Mouse (Mus musculus) MEL (cell line): ENCODE data around the gene Rufy4. TPM values are rescaled to one million over a fixed set of nuclear protein-coding genes. Genes with fewer than 3 reads are reported as not detected.

ENCODE experiments used
- DNase-seq: peaks from one replicate; pipeline ENCODE4 v3.0.0; 2011; ENCODE audit warnings: low read depth, low spot score
- H3K27ac ChIP-seq: 2 replicates; pipeline ENCODE4 v1.5.1; 2012; ENCODE audit warnings: low read depth, mild to moderate bottlenecking, control low read depth, low read length, moderate library complexity; ENCODE audit not compliant: control insufficient read depth
- H3K27me3 ChIP-seq, 2 experiments: fragments of 150-350 bp in 1 of 2; sonication (generic) in 1 of 2; 2 replicates each; pipeline ENCODE4 v1.6.1; 2012; ENCODE audit warnings: low read length in 2 of 2, mild to moderate bottlenecking in 2 of 2, improper control_type of control experiment in 1 of 2, moderate library complexity in 1 of 2; ENCODE audit not compliant: insufficient read depth in 2 of 2, control insufficient read depth in 1 of 2
- H3K36me3 ChIP-seq, 2 experiments: 2 replicates each; pipeline ENCODE4 v1.6.1; 2012 to 2014; ENCODE audit warnings: low read length in 2 of 2, improper control_type of control experiment in 1 of 2, inconsistent platforms in 1 of 2, mild to moderate bottlenecking in 1 of 2; ENCODE audit not compliant: insufficient read depth in 2 of 2, control insufficient read depth in 1 of 2
- H3K4me1 ChIP-seq, 2 experiments: fragments of 150-350 bp in 1 of 2; sonication (generic) in 1 of 2; 2 replicates each; pipeline ENCODE4 v1.6.1; 2012; ENCODE audit warnings: low read length in 2 of 2, improper control_type of control experiment in 1 of 2, mild to moderate bottlenecking in 1 of 2; ENCODE audit not compliant: insufficient read depth in 2 of 2, control insufficient read depth in 1 of 2
- H3K4me3 ChIP-seq, 2 experiments: fragments of 150-350 bp in 1 of 2; sonication (generic) in 1 of 2; 2 replicates each; pipeline ENCODE4 v1.5.1; 2012; ENCODE audit warnings: low read depth in 2 of 2, low read length in 2 of 2, mild to moderate bottlenecking in 2 of 2, moderate library complexity in 2 of 2, control low read depth in 1 of 2, improper control_type of control experiment in 1 of 2; ENCODE audit not compliant: control insufficient read depth in 1 of 2, insufficient read depth in 1 of 2
- H3K79me2 ChIP-seq: 2 replicates; pipeline ENCODE4 v1.6.1; 2012; ENCODE audit warnings: mild to moderate bottlenecking, low read length, moderate library complexity; ENCODE audit not compliant: control insufficient read depth, poor library complexity, insufficient read depth
- H3K9ac ChIP-seq: 2 replicates; pipeline ENCODE4 v1.6.1; 2012; ENCODE audit warnings: low read depth, mild to moderate bottlenecking, control low read depth, low read length, moderate library complexity; ENCODE audit not compliant: control insufficient read depth, poor library complexity, severe bottlenecking
- H3K9me3 ChIP-seq: fragments of 150-350 bp; sonication (generic); replicated peaks from 2 replicates; pipeline ENCODE4 v1.6.1; 2012; ENCODE audit warnings: mild to moderate bottlenecking, low read length, improper control_type of control experiment, moderate library complexity; ENCODE audit not compliant: insufficient read depth
- CHD1 ChIP-seq: IDR thresholded peaks from 2 replicates; pipeline ENCODE4 v1.6.1; 2012; ENCODE audit warnings: low read depth, mild to moderate bottlenecking, inconsistent platforms, low read length, improper control_type of control experiment
- CHD2 ChIP-seq: IDR thresholded peaks from 2 replicates; pipeline ENCODE4 v1.6.1; 2011; ENCODE audit warnings: low read length, improper control_type of control experiment
- CTCF ChIP-seq, 3 experiments: IDR thresholded peaks in 2 of 3; conservative IDR thresholded peaks in 1 of 3; 2 replicates each; pipeline ENCODE4 v1.5.1; 2011 to 2012; ENCODE audit warnings: low read length in 3 of 3, low read depth in 2 of 3, mild to moderate bottlenecking in 2 of 3, improper control_type of control experiment in 1 of 3, inconsistent platforms in 1 of 3, mixed read lengths in 1 of 3, moderate library complexity in 1 of 3; ENCODE audit not compliant: control insufficient read depth in 1 of 3, insufficient read depth in 1 of 3, poor library complexity in 1 of 3, severe bottlenecking in 1 of 3
- E2F4 ChIP-seq: IDR thresholded peaks from 2 replicates; pipeline ENCODE4 v1.6.1; 2011; ENCODE audit warnings: low read depth, low read length, improper control_type of control experiment, borderline replicate concordance
- EP300 ChIP-seq, 2 experiments: IDR thresholded peaks; 2 replicates each; pipeline ENCODE4 v1.6.1; 2011; ENCODE audit warnings: improper control_type of control experiment in 2 of 2, low read length in 2 of 2, low read depth in 1 of 2, mild to moderate bottlenecking in 1 of 2
- GABPA ChIP-seq: IDR thresholded peaks from 2 replicates; pipeline ENCODE4 v1.6.1; 2012; ENCODE audit warnings: low read depth, mild to moderate bottlenecking, inconsistent platforms, low read length, improper control_type of control experiment, moderate library complexity
- GATA1 ChIP-seq: IDR thresholded peaks from 2 replicates; pipeline ENCODE4 v1.6.1; 2011; ENCODE audit warnings: low read depth, low read length, improper control_type of control experiment
- MAX ChIP-seq: IDR thresholded peaks from 2 replicates; pipeline ENCODE4 v1.6.1; 2011; ENCODE audit warnings: low read length, improper control_type of control experiment
- MXI1 ChIP-seq: IDR thresholded peaks from 2 replicates; pipeline ENCODE4 v1.6.1; 2011; ENCODE audit warnings: mild to moderate bottlenecking, low read depth, low read length, improper control_type of control experiment
- MYB ChIP-seq: IDR thresholded peaks from 2 replicates; pipeline ENCODE4 v1.6.1; 2011; ENCODE audit warnings: mild to moderate bottlenecking, low read depth, low read length, improper control_type of control experiment
- NELFE ChIP-seq: IDR thresholded peaks from 2 replicates; pipeline ENCODE4 v1.6.1; 2011; ENCODE audit warnings: low read depth, low read length, improper control_type of control experiment
- POLR2A ChIP-seq, 2 experiments: IDR thresholded peaks; 2 replicates each; pipeline ENCODE4 v1.6.1; 2011 to 2012; ENCODE audit warnings: low read length in 2 of 2, mild to moderate bottlenecking in 2 of 2, control low read depth in 1 of 2, improper control_type of control experiment in 1 of 2, low read depth in 1 of 2, moderate library complexity in 1 of 2; ENCODE audit not compliant: control insufficient read depth in 1 of 2, insufficient read depth in 1 of 2, poor library complexity in 1 of 2
- POLR2AphosphoS5 ChIP-seq: IDR thresholded peaks from 2 replicates; pipeline ENCODE4 v1.6.1; 2012; ENCODE audit warnings: low read depth, borderline replicate concordance, mild to moderate bottlenecking, inconsistent platforms, low read length, moderate library complexity, mixed read lengths
- RCOR1 ChIP-seq: IDR thresholded peaks from 2 replicates; pipeline ENCODE4 v1.6.1; 2012; ENCODE audit warnings: low read depth, mild to moderate bottlenecking, inconsistent platforms, low read length, improper control_type of control experiment
- TCF12 ChIP-seq: IDR thresholded peaks from 2 replicates; pipeline ENCODE4 v1.6.1; 2014; ENCODE audit warnings: low read depth, mild to moderate bottlenecking, inconsistent platforms, low read length, improper control_type of control experiment, moderate library complexity
- UBTF ChIP-seq: IDR thresholded peaks from 2 replicates; pipeline ENCODE4 v1.6.1; 2012; ENCODE audit warnings: low read depth, mild to moderate bottlenecking, inconsistent platforms, low read length, improper control_type of control experiment, moderate library complexity, borderline replicate concordance; ENCODE audit not compliant: insufficient read depth
- USF1 ChIP-seq: IDR thresholded peaks from 2 replicates; pipeline ENCODE4 v1.6.1; 2014; ENCODE audit warnings: low read depth, mild to moderate bottlenecking, inconsistent platforms, low read length, improper control_type of control experiment, moderate library complexity
- USF2 ChIP-seq, 2 experiments: IDR thresholded peaks; 2 replicates each; pipeline ENCODE4 v1.6.1; 2011 to 2012; ENCODE audit warnings: improper control_type of control experiment in 2 of 2, low read length in 2 of 2, borderline replicate concordance in 1 of 2, inconsistent platforms in 1 of 2, low read depth in 1 of 2, mild to moderate bottlenecking in 1 of 2; ENCODE audit not compliant: insufficient read depth in 1 of 2
- ZMIZ1 ChIP-seq: IDR thresholded peaks from 2 replicates; pipeline ENCODE4 v1.6.1; 2012; ENCODE audit warnings: low read depth, mild to moderate bottlenecking, inconsistent platforms, low read length, improper control_type of control experiment, moderate library complexity
- polyA plus RNA-seq, 2 experiments: library from polyadenylated mRNA; stranded (reverse) in 1 of 2; unstranded in 1 of 2; fragments of >175 nt in 1 of 2; fragments of >200 nt in 1 of 2; gene quantifications; 2 replicates each; pipeline versions ENCODE4 v1.2.1 to v1.2.4; 2012; ENCODE audit warnings: low replicate concordance in 2 of 2, low read depth in 1 of 2; ENCODE audit not compliant: insufficient read length in 2 of 2, insufficient read depth in 1 of 2, missing spikeins in 1 of 2
- total RNA-seq: library from RNA; depleted of rRNA; stranded (reverse); fragments of 300-350 nt; gene quantifications from 2 replicates; pipeline ENCODE4 v1.2.3, GENCODE M21; 2012

Gene Rufy4
- total and polyA plus RNA-seq, 3 experiments: 0.04 to 0.10 TPM; not detected in 1

GRCm38 (mm10) chr1:74141781-74142180 lies 16.4 kb downstream of the Rufy4 start:
- Histone ChIP-seq H3K4me1 (peaks cover 0 to 3% of the 10 kb centered on the region in 2 experiments; a peak in 3 of 4 replicates), H3K79me2 (no peaks in the 10 kb centered on the region), H3K27me3 (no peaks in the 10 kb centered on the region), H3K9ac (no peak overlapping the region), H3K36me3 (0 out of 4 replicates have a peak, but pooled peaks cover 0 to 3% of the 10 kb centered on the region in 2 experiments), H3K9me3 (no peaks in the 10 kb centered on the region), H3K27ac (no peak overlapping the region), H3K4me3 (no peak overlapping the region)
- DNase-seq: no peak
- no peak for TF ChIP-seq CHD1

- Histone ChIP-seq H3K4me3 (no peak overlapping the region), H3K79me2 (no peaks in the 10 kb centered on the region), H3K4me1 (peaks cover 0 to 10% of the 10 kb centered on the region in 2 experiments; a peak in 2 of 4 replicates), H3K27me3 (no peaks in the 10 kb centered on the region), H3K9ac (no peak overlapping the region), H3K9me3 (no peaks in the 10 kb centered on the region), H3K36me3 (0 out of 4 replicates have a peak, but pooled peaks cover 0 to 3% of the 10 kb centered on the region in 2 experiments), H3K27ac (no peak overlapping the region)
- TF ChIP-seq RCOR1 (no peak), UBTF (no peak), GABPA (no peak), CHD2 (no peak), USF2 (IDR thresholded peaks at IDR 0.05; ENCODE audit: borderline replicate concordance in 1 of 2, insufficient read depth in 1 of 2, low read depth in 1 of 2, low read length in 2 of 2) (no peak), ZMIZ1 (no peak), MAX (no peak), TCF12 (no peak), GATA1 (no peak), CHD1 (no peak), CTCF (IDR thresholded peaks at IDR 0.05 in 2 of 3, conservative IDR thresholded peaks at IDR 0.05 in 1 of 3; ENCODE audit: control insufficient read depth in 1 of 3, insufficient read depth in 1 of 3, low read depth in 2 of 3, low read length in 3 of 3, poor library complexity in 1 of 3, severe bottlenecking in 1 of 3) (no peak), E2F4 (no peak), EP300 (IDR thresholded peaks at IDR 0.05; ENCODE audit: low read depth in 1 of 2, low read length in 2 of 2) (no peak), NELFE (no peak), MXI1 (no peak), POLR2A (IDR thresholded peaks at IDR 0.05; ENCODE audit: control insufficient read depth in 1 of 2, insufficient read depth in 1 of 2, low read depth in 1 of 2, low read length in 2 of 2, poor library complexity in 1 of 2) (no peak), MYB (no peak), POLR2AphosphoS5 (no peak), USF1 (no peak)
- DNase-seq: no peak
These were observed 24.0 kb downstream of the Rufy4 start for GRCm38 (mm10) chr1:74149106-74149885.
